Mouse (Mus musculus): ENCODE results near the gene Panx2. TPM values are rescaled to one million over a fixed set of nuclear protein-coding genes. Genes with fewer than 3 reads are reported as not detected.

Gene Panx2
- polyA plus RNA-seq (2015; fragmentation: Nextera tagmentation; extraction: Ambion mirVana): not detected in 2 replicates

- Histone ChIP-seq H3K36me3 (no peaks in the 10 kb centered on the region), H3K4me1 (replicated peaks) (0 out of 2 replicates have a peak, but pooled peaks cover 3% of the 10 kb centered on the region), H3K4me2 (peak within 1 kb of the TSS; percentile 66), H3K9ac (no peak within 1 kb of the TSS), H3K4me3 (replicated peaks) (peak within 1 kb of the TSS; percentile 49), H3K9me3 (replicated peaks) (no peaks in the 10 kb centered on the region), H3K27me3 (peaks cover 97% of the 10 kb centered on the region), H3K27ac (no peak within 1 kb of the TSS)
- no peak for ATAC-seq (ENCODE audit: low read depth)
- no peak for DNase-seq
- WGBS (ENCODE audit: insufficient replicate concordance): 3% methylated on average over 57 of the region's 57 CpGs
These were observed at the start of gene Panx2 for GRCm38 (mm10) chr15:89059161-89059931. TSS of gene Panx2 (plus strand) at chr15:89059734.

DNA sequence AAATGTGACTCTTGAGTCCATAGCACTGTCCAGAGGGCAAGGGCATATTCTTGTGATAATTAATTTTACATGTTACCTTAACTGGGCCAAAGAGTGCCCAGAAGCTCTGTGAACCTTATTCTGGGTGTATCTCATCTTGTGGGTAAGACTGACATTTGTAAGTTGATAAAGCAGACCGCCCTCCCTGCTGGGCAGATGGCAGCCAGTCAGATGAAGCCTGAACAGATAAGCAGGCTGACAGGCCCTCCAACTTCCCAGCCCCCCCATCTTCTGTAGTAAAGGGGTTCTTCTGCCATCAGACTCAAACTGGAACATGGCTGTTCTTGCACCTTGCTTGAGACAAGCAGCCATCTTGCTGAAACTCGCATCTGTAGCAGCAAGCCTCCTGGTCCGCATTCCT is 42.8 kb upstream of the Panx2 start:
- no peak overlapping the region for H3K4me2 ChIP-seq
- no peak overlapping the region for H3K4me3 ChIP-seq (replicated peaks)
- WGBS (ENCODE audit: insufficient replicate concordance): 48% methylated on average over 3 of the region's 3 CpGs
- no peaks in the 10 kb centered on the region for H3K9me3 ChIP-seq (replicated peaks)
- 0 out of 2 replicates have a peak, but pooled peaks cover 6% of the 10 kb centered on the region for H3K4me1 ChIP-seq (replicated peaks)
- ATAC-seq (ENCODE audit: low read depth) (no peak), DNase-seq (no peak)
- H3K27ac ChIP-seq: no peak overlapping the region
- no peaks in the 10 kb centered on the region for H3K36me3 ChIP-seq
- H3K27me3 ChIP-seq: no peaks in the 10 kb centered on the region
- no peak overlapping the region for H3K9ac ChIP-seq

GRCm38 (mm10) chr15:89020085-89020484 is 39.4 kb upstream of the Panx2 start:
- H3K9ac ChIP-seq: no peak overlapping the region
- DNase-seq (no peak), ATAC-seq (ENCODE audit: low read depth) (no peak)
- no peak overlapping the region for H3K4me3 ChIP-seq (replicated peaks)
- H3K36me3 ChIP-seq: no peaks in the 10 kb centered on the region
- H3K27ac ChIP-seq: no peak overlapping the region
- H3K27me3 ChIP-seq: 0 out of 2 replicates have a peak, but pooled peaks cover 4% of the 10 kb centered on the region
- no peaks in the 10 kb centered on the region for H3K9me3 ChIP-seq (replicated peaks)
- 59% methylated on average over 7 of the region's 7 CpGs for WGBS (ENCODE audit: insufficient replicate concordance)
- H3K4me1 ChIP-seq (replicated peaks): 0 out of 2 replicates have a peak, but pooled peaks cover 6% of the 10 kb centered on the region
- H3K4me2 ChIP-seq: no peak overlapping the region

DNA sequence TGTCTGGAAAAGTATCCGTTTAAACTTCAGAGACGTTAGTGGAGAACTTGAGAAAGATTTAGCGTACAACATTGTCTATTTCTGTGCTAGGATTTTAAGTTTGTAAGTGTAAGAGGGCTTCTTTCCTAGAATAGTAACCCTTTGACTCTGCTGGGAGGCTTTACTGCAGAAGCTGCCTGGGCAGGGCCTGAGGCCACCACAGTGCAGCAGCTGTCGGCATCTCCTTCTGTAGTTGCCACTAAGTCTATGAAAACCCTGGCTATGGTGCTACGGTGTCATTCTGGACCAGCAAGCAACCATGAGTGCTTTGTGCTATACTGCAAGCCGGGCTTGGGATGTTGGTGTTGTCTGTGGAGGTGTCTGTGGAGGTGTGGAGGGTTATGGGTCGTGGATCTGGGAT is 39.0 kb upstream of the Panx2 start:
- Histone ChIP-seq H3K9me3 (replicated peaks) (no peaks in the 10 kb centered on the region), H3K27ac (no peak overlapping the region), H3K36me3 (no peaks in the 10 kb centered on the region), H3K4me2 (no peak overlapping the region), H3K9ac (no peak overlapping the region), H3K4me3 (replicated peaks) (no peak overlapping the region), H3K27me3 (0 out of 2 replicates have a peak, but pooled peaks cover 4% of the 10 kb centered on the region), H3K4me1 (replicated peaks) (0 out of 2 replicates have a peak, but pooled peaks cover 6% of the 10 kb centered on the region)
- 66% methylated on average over 7 of the region's 7 CpGs for WGBS (ENCODE audit: insufficient replicate concordance)
- ATAC-seq (ENCODE audit: low read depth) (no peak), DNase-seq (no peak)

DNA sequence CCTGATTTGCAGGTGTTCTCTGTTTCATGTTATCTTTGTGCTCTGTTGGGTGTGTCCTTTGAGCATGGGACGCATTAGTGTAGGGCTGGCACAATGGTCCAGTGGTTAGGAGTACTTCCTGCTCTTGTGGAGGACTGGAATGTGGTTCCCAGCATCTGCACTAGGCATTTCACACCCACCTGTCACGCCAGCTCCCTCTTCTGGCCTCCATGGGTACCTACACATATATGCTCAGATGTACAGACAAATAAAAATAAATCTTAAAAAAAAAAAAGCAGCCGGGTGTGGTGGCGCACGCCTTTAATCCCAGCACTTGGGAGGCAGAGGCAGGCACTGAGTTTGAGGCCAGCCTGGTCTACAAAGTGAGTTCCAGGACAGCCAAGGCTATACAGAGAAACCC is 15.2 kb upstream of the Panx2 start:
- no peak overlapping the region for H3K4me2 ChIP-seq
- ATAC-seq (ENCODE audit: low read depth) (no peak), DNase-seq (no peak)
- H3K4me1 ChIP-seq (replicated peaks): no peaks in the 10 kb centered on the region
- no peaks in the 10 kb centered on the region for H3K36me3 ChIP-seq
- H3K9ac ChIP-seq: no peak overlapping the region
- WGBS (ENCODE audit: insufficient replicate concordance): 60% methylated on average over 5 of the region's 5 CpGs
- no peaks in the 10 kb centered on the region for H3K27me3 ChIP-seq
- H3K27ac ChIP-seq: no peak overlapping the region
- no peaks in the 10 kb centered on the region for H3K9me3 ChIP-seq (replicated peaks)
- H3K4me3 ChIP-seq (replicated peaks): no peak overlapping the region

GRCm38 (mm10) chr15:89046356-89046755 is 13.2 kb upstream of the Panx2 start:
- Histone ChIP-seq H3K27me3 (no peaks in the 10 kb centered on the region), H3K36me3 (no peaks in the 10 kb centered on the region), H3K9me3 (replicated peaks) (no peaks in the 10 kb centered on the region), H3K4me2 (no peak overlapping the region), H3K9ac (no peak overlapping the region), H3K4me3 (replicated peaks) (no peak overlapping the region), H3K27ac (no peak overlapping the region), H3K4me1 (replicated peaks) (no peaks in the 10 kb centered on the region)
- WGBS (ENCODE audit: insufficient replicate concordance): 65% methylated on average over 4 of the region's 4 CpGs
- no peak for ATAC-seq (ENCODE audit: low read depth)
- DNase-seq: no peak

- no peak overlapping the region for H3K27ac ChIP-seq
- no peak overlapping the region for H3K9ac ChIP-seq
- WGBS (ENCODE audit: insufficient replicate concordance): 74% methylated on average over 7 of the region's 7 CpGs
- H3K4me2 ChIP-seq: no peak overlapping the region
- ATAC-seq (ENCODE audit: low read depth) (no peak), DNase-seq (no peak)
- no peaks in the 10 kb centered on the region for H3K36me3 ChIP-seq
- no peaks in the 10 kb centered on the region for H3K9me3 ChIP-seq (replicated peaks)
- no peak overlapping the region for H3K4me3 ChIP-seq (replicated peaks)
- H3K4me1 ChIP-seq (replicated peaks): no peaks in the 10 kb centered on the region
- H3K27me3 ChIP-seq: peaks cover 56% of the 10 kb centered on the region
These were observed 4.9 kb upstream of the Panx2 start for GRCm38 (mm10) chr15:89054666-89055065.

DNA sequence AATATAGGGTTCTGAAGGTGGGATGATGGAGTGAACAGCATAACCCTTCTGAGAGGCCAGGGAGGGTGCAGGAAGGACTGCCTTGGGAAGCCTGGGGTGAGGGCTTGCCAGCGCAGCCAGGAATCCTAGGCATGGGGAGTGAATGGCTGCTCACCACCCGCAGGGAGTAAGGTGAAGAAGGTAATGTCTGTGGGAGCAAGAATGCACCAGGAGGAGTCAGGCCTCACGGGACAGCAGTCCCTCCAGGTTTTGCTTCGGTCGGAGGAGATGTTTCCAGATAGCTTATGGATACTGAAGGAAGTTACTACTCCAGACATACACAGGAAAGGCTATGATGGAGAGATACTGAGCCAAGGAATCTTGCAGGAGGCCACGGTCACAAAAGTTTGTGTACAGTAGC is 798 bp upstream of the Panx2 start:
- ATAC-seq (ENCODE audit: low read depth) (no peak), DNase-seq (no peak)
- no peak overlapping the region for H3K4me3 ChIP-seq (replicated peaks)
- H3K4me1 ChIP-seq (replicated peaks): 0 out of 2 replicates have a peak, but pooled peaks cover 3% of the 10 kb centered on the region
- H3K9me3 ChIP-seq (replicated peaks): no peaks in the 10 kb centered on the region
- H3K27me3 ChIP-seq: peaks cover 91% of the 10 kb centered on the region
- H3K4me2 ChIP-seq: no peak overlapping the region
- 22% methylated on average over 6 of the region's 6 CpGs for WGBS (ENCODE audit: insufficient replicate concordance)
- H3K27ac ChIP-seq: no peak overlapping the region
- H3K36me3 ChIP-seq: no peaks in the 10 kb centered on the region
- H3K9ac ChIP-seq: no peak overlapping the region

- DNase-seq (no peak), ATAC-seq (ENCODE audit: low read depth) (no peak)
- Histone ChIP-seq H3K4me2 (peak overlapping the region; percentile 66), H3K36me3 (no peaks in the 10 kb centered on the region), H3K9ac (no peak overlapping the region), H3K9me3 (replicated peaks) (no peaks in the 10 kb centered on the region), H3K27me3 (peaks cover 96% of the 10 kb centered on the region), H3K4me3 (replicated peaks) (peak overlapping the region; percentile 49), H3K27ac (no peak overlapping the region), H3K4me1 (replicated peaks) (0 out of 2 replicates have a peak, but pooled peaks cover 3% of the 10 kb centered on the region)
- 4% methylated on average over 39 of the region's 48 CpGs for WGBS (ENCODE audit: insufficient replicate concordance)
These were observed 623 bp downstream of the Panx2 start for GRCm38 (mm10) chr15:89060032-89060681.

- H3K9me3 ChIP-seq (replicated peaks): no peaks in the 10 kb centered on the region
- H3K4me1 ChIP-seq (replicated peaks): 0 out of 2 replicates have a peak, but pooled peaks cover 3% of the 10 kb centered on the region
- WGBS (ENCODE audit: insufficient replicate concordance): 62% methylated on average over 12 of the region's 12 CpGs
- ATAC-seq (ENCODE audit: low read depth) (no peak), DNase-seq (no peak)
- no peak overlapping the region for H3K9ac ChIP-seq
- H3K27me3 ChIP-seq: peaks cover 97% of the 10 kb centered on the region
- no peaks in the 10 kb centered on the region for H3K36me3 ChIP-seq
- H3K27ac ChIP-seq: no peak overlapping the region
- no peak overlapping the region for H3K4me2 ChIP-seq
- H3K4me3 ChIP-seq (replicated peaks): no peak overlapping the region
These were observed 1.4 kb downstream of the Panx2 start for GRCm38 (mm10) chr15:89060811-89061460.

DNA sequence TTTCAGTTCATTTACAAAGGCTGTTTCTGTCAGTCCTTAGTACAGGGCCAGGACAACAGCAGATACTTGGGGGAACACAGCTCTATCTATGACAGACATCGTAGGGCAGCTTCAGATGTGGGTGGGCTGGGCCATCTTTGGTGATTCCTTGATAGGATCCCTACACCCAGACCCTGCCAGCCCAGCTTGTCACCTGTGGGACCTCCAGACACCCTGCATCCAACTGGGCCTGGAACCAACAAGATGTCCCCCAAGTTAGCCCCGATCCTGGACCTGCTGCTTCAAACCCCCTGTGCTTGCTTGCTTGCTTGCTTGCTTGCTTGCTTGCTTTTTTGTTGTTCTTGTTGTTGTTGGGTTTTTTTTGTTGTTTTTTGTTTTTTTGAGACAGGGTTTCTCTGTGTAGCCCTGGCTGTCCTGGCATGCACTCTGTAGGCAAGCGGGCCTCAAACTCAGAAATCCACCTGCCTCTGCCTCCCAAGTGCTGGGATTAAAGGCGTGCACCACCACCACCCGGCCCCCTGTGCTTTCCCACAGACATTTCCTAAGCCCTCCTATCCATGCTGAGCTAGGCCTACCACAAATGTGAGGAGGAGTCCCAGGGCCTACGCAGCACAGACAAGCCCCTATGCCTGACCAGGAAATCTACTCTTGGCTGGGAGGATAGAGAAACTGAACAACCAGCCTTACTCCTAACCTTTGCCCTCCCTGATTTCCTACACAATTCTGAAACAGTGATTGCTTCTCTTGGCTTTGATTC is 2.4 kb downstream of the Panx2 start:
- no peak overlapping the region for H3K9ac ChIP-seq
- no peak overlapping the region for H3K4me2 ChIP-seq
- peaks cover 98% of the 10 kb centered on the region for H3K27me3 ChIP-seq
- DNase-seq (no peak), ATAC-seq (ENCODE audit: low read depth) (no peak)
- no peak overlapping the region for H3K27ac ChIP-seq
- WGBS (ENCODE audit: insufficient replicate concordance): 54% methylated on average over 6 of the region's 6 CpGs
- H3K9me3 ChIP-seq (replicated peaks): no peaks in the 10 kb centered on the region
- H3K4me3 ChIP-seq (replicated peaks): no peak overlapping the region
- 0 out of 2 replicates have a peak, but pooled peaks cover 3% of the 10 kb centered on the region for H3K4me1 ChIP-seq (replicated peaks)
- no peaks in the 10 kb centered on the region for H3K36me3 ChIP-seq
